Mouse (Mus musculus): ENCODE results near the gene H2-Ob.

- TF ChIP-seq CTCF (IDR thresholded peaks at IDR 0.05; ENCODE audit: insufficient read depth, low read length) (no peak), POLR2A (IDR thresholded peaks at IDR 0.05; ENCODE audit: borderline replicate concordance, extremely low read depth, low read depth, low read length) (no peak)
Observed at GRCm38 (mm10) chr17:34193468-34193867, 45.2 kb upstream of the H2-Ob start.
